Mouse (Mus musculus) spleen, postnatal 10 days (tissue): ENCODE measurements around the gene Add2.
"Not testable (repeated sequence)": the region's sequence is repeated elsewhere in the genome, so short reads cannot be mapped to it uniquely, and the experiment has no call there.

Experiments
- DNase-seq, 2 experiments: peaks; one replicate each; pipeline ENCODE4 v3.0.0; 2021 to 2022; ENCODE audit warnings: low spot score in 2 of 2

Gene Add2

GRCm38 (mm10) chr6:86028601-86029322, at the start of gene Add2:
Add2 (plus strand) TSS chr6:86028681.
- DNase-seq: no peak

- not testable (repeated sequence) for DNase-seq
These were observed 49.7 kb upstream of the Add2 start for GRCm38 (mm10) chr6:85978736-85979135.

GRCm38 (mm10) chr6:85984351-85984750, 44.1 kb upstream of the Add2 start:
- DNase-seq: no peak

- not testable (repeated sequence) for DNase-seq
These were observed 38.9 kb upstream of the Add2 start for GRCm38 (mm10) chr6:85989570-85989969.

- DNase-seq: not testable (repeated sequence)
These were observed 37.7 kb upstream of the Add2 start for GRCm38 (mm10) chr6:85990774-85991173.

- DNase-seq: peak; percentile 22 to 56
These were observed 25.0 kb upstream of the Add2 start for GRCm38 (mm10) chr6:86003405-86003925.

GRCm38 (mm10) chr6:86004271-86005148, 24.0 kb upstream of the Add2 start:
- peak; percentile 46 to 84 for DNase-seq

GRCm38 (mm10) chr6:86009980-86010379, 18.5 kb upstream of the Add2 start:
- DNase-seq: peak; percentile 19 to 51

- DNase-seq: not testable (repeated sequence)
These were observed 13.7 kb upstream of the Add2 start for GRCm38 (mm10) chr6:86014812-86015211.

GRCm38 (mm10) chr6:86015871-86016270, 12.6 kb upstream of the Add2 start, which contains the start of gene Figla:
Figla (plus strand) TSS chr6:86016171.
- no peak for DNase-seq

GRCm38 (mm10) chr6:86016793-86017350, 11.6 kb upstream of the Add2 start:
- DNase-seq: no peak

- DNase-seq: no peak
These were observed 8.9 kb upstream of the Add2 start for GRCm38 (mm10) chr6:86019415-86020237.

- DNase-seq: peak; percentile 55 to 67
These were observed 7.5 kb upstream of the Add2 start for GRCm38 (mm10) chr6:86020948-86021347.

- no peak for DNase-seq
These were observed 1.7 kb upstream of the Add2 start for GRCm38 (mm10) chr6:86026632-86027292.

GRCm38 (mm10) chr6:86028150-86028549, 331 bp upstream of the Add2 start:
- no peak for DNase-seq

GRCm38 (mm10) chr6:86029323-86029713, 837 bp downstream of the Add2 start:
- no peak for DNase-seq

- DNase-seq: no peak
These were observed 3.0 kb downstream of the Add2 start for GRCm38 (mm10) chr6:86031527-86031926.

- no peak for DNase-seq
These were observed 5.2 kb downstream of the Add2 start for GRCm38 (mm10) chr6:86033635-86034034.

- no peak for DNase-seq
These were observed 10.4 kb downstream of the Add2 start for GRCm38 (mm10) chr6:86038901-86039300.

- DNase-seq: no peak
These were observed 11.7 kb downstream of the Add2 start for GRCm38 (mm10) chr6:86040140-86040539.

GRCm38 (mm10) chr6:86047510-86047909, 19.0 kb downstream of the Add2 start:
- DNase-seq: no peak
